Mouse (Mus musculus) lung, adult 2 months (tissue): Measurements from ENCODE around the gene Ino80. TPM values are rescaled to one million over a fixed set of nuclear protein-coding genes. Genes with fewer than 3 reads are reported as not detected.

Experiments
- DNase-seq: peaks from one replicate; pipeline ENCODE4 v3.0.0; 2022
- H3K4me1 ChIP-seq: fragments of 200-500 bp; 2 replicates; pipeline ENCODE4 v1.6.1; 2011; ENCODE audit warnings: low read length; ENCODE audit not compliant: control insufficient read depth, insufficient read depth
- H3K4me3 ChIP-seq: fragments of 200-500 bp; replicated peaks from 2 replicates; pipeline ENCODE3; 2011; ENCODE audit warnings: low read depth, mild to moderate bottlenecking, control low read depth, low read length; ENCODE audit errors: extremely low read depth
- CTCF ChIP-seq: fragments of 200-500 bp; IDR thresholded peaks from 2 replicates; pipeline ENCODE4 v1.5.1; 2011; ENCODE audit warnings: mild to moderate bottlenecking, low read length, control low read depth; ENCODE audit not compliant: insufficient read depth
- POLR2A ChIP-seq: fragments of 200-500 bp; IDR thresholded peaks from 2 replicates; pipeline ENCODE4 v1.6.1; 2011; ENCODE audit warnings: low read depth, mild to moderate bottlenecking, control low read depth, low read length, borderline replicate concordance; ENCODE audit errors: extremely low read depth
- WGBS: fragments of 180-500 bp; shearing (Covaris S2); methylation state at CpG from one replicate; pipeline ENCODE4 v1.1.7; 2018; 5-methylcytosine and 5-hydroxymethylcytosine counted together
- polyA plus RNA-seq: library from polyadenylated mRNA; depleted of rRNA; stranded (reverse); fragments of >200 nt; gene quantifications from 2 replicates; pipeline ENCODE4 v1.2.3, GENCODE M21; 2012

Ino80 gene
- polyA plus RNA-seq, 1 experiment: 8.7 TPM

- DNase-seq: no peak
- no peaks in the 10 kb centered on the region for H3K4me1 ChIP-seq
- WGBS: 47% methylated on average over 2 of the region's 2 CpGs
- no peak overlapping the region for H3K4me3 ChIP-seq
- TF ChIP-seq POLR2A (no peak), CTCF (no peak)
Observed at GRCm38 (mm10) chr2:119359721-119360291, 117.7 kb downstream of the Ino80 start.

GRCm38 (mm10) chr2:119358249-119358648 is 119.2 kb downstream of the Ino80 start:
- TF ChIP-seq POLR2A: no peak
- no peak for TF ChIP-seq CTCF

GRCm38 (mm10) chr2:119356805-119357204 is 120.7 kb downstream of the Ino80 start:
- DNase-seq: no peak
- no peak for TF ChIP-seq CTCF
- no peak for TF ChIP-seq POLR2A
- WGBS: 76% methylated on average over 5 of the region's 5 CpGs
- H3K4me3 ChIP-seq: no peak overlapping the region
- H3K4me1 ChIP-seq: no peaks in the 10 kb centered on the region

More at GRCm38 (mm10) chr2:119358249-119358648, 119.2 kb downstream of the Ino80 start:
- Histone ChIP-seq H3K4me3 (no peak overlapping the region), H3K4me1 (no peaks in the 10 kb centered on the region)
- DNase-seq: no peak
- 78% methylated on average over 6 of the region's 6 CpGs for WGBS

GRCm38 (mm10) chr2:119356310-119356709 is 121.2 kb downstream of the Ino80 start:
- no peak for DNase-seq
- TF ChIP-seq CTCF (no peak), POLR2A (no peak)
- Histone ChIP-seq H3K4me1 (no peaks in the 10 kb centered on the region), H3K4me3 (no peak overlapping the region)

- no peaks in the 10 kb centered on the region for H3K4me1 ChIP-seq
- no peak overlapping the region for H3K4me3 ChIP-seq
- 45% methylated on average over 7 of the region's 7 CpGs for WGBS
- no peak for DNase-seq
- TF ChIP-seq CTCF: no peak
- no peak for TF ChIP-seq POLR2A
Observed at GRCm38 (mm10) chr2:119355651-119356050, 121.8 kb downstream of the Ino80 start.

GRCm38 (mm10) chr2:119355089-119355488 is 122.4 kb downstream of the Ino80 start:
- Histone ChIP-seq H3K4me3 (no peak overlapping the region), H3K4me1 (0 out of 2 replicates have a peak, but pooled peaks cover 3% of the 10 kb centered on the region)
- 64% methylated on average over 3 of the region's 3 CpGs for WGBS
- no peak for DNase-seq
- TF ChIP-seq CTCF (no peak), POLR2A (no peak)

GRCm38 (mm10) chr2:119353707-119354106 is 123.8 kb downstream of the Ino80 start:
- TF ChIP-seq POLR2A (no peak), CTCF (no peak)
- Histone ChIP-seq H3K4me3 (no peak overlapping the region), H3K4me1 (0 out of 2 replicates have a peak, but pooled peaks cover 3% of the 10 kb centered on the region)
- DNase-seq: no peak
- WGBS: 86% methylated on average over 8 of the region's 8 CpGs

- peak; percentile 89 for DNase-seq
Observed at GRCm38 (mm10) chr2:119350555-119351486, 126.7 kb downstream of the Ino80 start, which contains the start of gene Chac1. Chac1 (plus strand) TSS chr2:119351229.

GRCm38 (mm10) chr2:119344537-119345138 is 132.8 kb downstream of the Ino80 start:
- no peak for DNase-seq
- Histone ChIP-seq H3K4me1 (peaks cover 7% of the 10 kb centered on the region), H3K4me3 (no peak overlapping the region)
- TF ChIP-seq POLR2A: no peak
- TF ChIP-seq CTCF: no peak
- 22% methylated on average over 6 of the region's 6 CpGs for WGBS

More at GRCm38 (mm10) chr2:119350555-119351486, 126.7 kb downstream of the Ino80 start, which contains the start of gene Chac1:
- 0 out of 2 replicates have a peak, but pooled peaks cover 3% of the 10 kb centered on the region for H3K4me1 ChIP-seq
- peak within 1 kb of the TSS; percentile 66 for H3K4me3 ChIP-seq
- 7% methylated on average over 58 of the region's 58 CpGs for WGBS
- TF ChIP-seq POLR2A (peak; percentile 26; the same call in 1 of the 2 replicates), CTCF (no peak)
